Mouse (Mus musculus) brain, embryonic 14.5 days (tissue): Measurements from ENCODE around the gene Sapcd2.
"Not testable (repeated sequence)": the region's sequence is repeated elsewhere in the genome, so short reads cannot be mapped to it uniquely, and the experiment has no call there.

Source experiments
- CTCF ChIP-seq: fragments of 200-500 bp; IDR thresholded peaks from 2 replicates; pipeline ENCODE4 v1.5.1; 2012; ENCODE audit warnings: inconsistent platforms, mild to moderate bottlenecking, moderate library complexity, borderline replicate concordance; ENCODE audit not compliant: insufficient read depth, insufficient read length; ENCODE audit errors: extremely low read depth
- POLR2A ChIP-seq: fragments of 200-500 bp; IDR thresholded peaks from 2 replicates; pipeline ENCODE4 v1.6.1; 2012; ENCODE audit warnings: mild to moderate bottlenecking, inconsistent platforms, borderline replicate concordance; ENCODE audit not compliant: poor library complexity, insufficient read depth, insufficient read length, severe bottlenecking; ENCODE audit errors: extremely low read depth

DNA sequence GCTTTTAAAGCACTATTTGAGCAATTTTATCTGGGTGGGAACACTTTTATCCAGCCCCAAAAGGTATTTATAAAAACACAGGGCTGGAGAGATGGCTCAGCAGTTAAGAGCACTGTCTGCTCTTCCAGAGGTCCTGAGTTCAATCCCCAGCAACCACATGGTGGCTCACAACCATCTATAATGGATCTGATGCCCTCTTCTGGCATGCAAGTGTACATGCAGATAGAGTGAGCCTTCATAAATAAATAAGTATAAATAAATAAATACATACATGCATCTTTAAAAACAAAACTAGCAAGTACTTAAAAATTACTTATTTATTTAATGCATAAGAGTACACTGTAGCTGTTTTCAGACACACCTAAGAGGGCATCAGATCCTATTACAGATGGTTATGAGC lies 41.3 kb downstream of the Sapcd2 start:
- not testable (repeated sequence) for TF ChIP-seq POLR2A, CTCF
